Mouse (Mus musculus) forebrain, embryonic 11.5 days (tissue): ENCODE measurements around the gene Hmg20b. TPM values are rescaled to one million over a fixed set of nuclear protein-coding genes. Genes with fewer than 3 reads are reported as not detected.

ENCODE experiments used
- ATAC-seq: fragments of 200-750 bp; cut with Nextera tagmentation; replicated peaks from 2 replicates; pipeline ENCODE4 v1.8.0; 2017; ENCODE audit warnings: moderate TSS enrichment; ENCODE audit not compliant: low FRiP score
- DNase-seq: peaks from one replicate; pipeline ENCODE4 v3.0.0-alpha.2; 2017; ENCODE audit warnings: low spot score
- H3K27ac ChIP-seq: fragments of 300-500 bp; sonication (generic); 2 replicates; pipeline ENCODE4 v1.5.1; 2014; ENCODE audit warnings: low read depth, low read length
- H3K27me3 ChIP-seq: fragments of 300-500 bp; sonication (generic); 2 replicates; pipeline ENCODE4 v1.6.1; 2014; ENCODE audit warnings: mild to moderate bottlenecking, low read length, mixed read lengths; ENCODE audit not compliant: control insufficient read depth, insufficient read depth
- H3K36me3 ChIP-seq: fragments of 300-500 bp; sonication (generic); 2 replicates; pipeline ENCODE4 v1.6.1; 2014; ENCODE audit warnings: mild to moderate bottlenecking, low read length, moderate library complexity, mixed read lengths; ENCODE audit not compliant: control insufficient read depth, insufficient read depth
- H3K4me1 ChIP-seq: fragments of 300-500 bp; sonication (generic); replicated peaks from 2 replicates; pipeline ENCODE4 v1.6.1; 2014; ENCODE audit warnings: low read length, mixed read lengths; ENCODE audit not compliant: control insufficient read depth, insufficient read depth
- H3K4me2 ChIP-seq: fragments of 300-500 bp; sonication (generic); 2 replicates; pipeline ENCODE4 v1.6.1; 2014; ENCODE audit warnings: low read depth, mild to moderate bottlenecking, low read length, moderate library complexity, mixed read lengths; ENCODE audit not compliant: severe bottlenecking
- H3K4me3 ChIP-seq: fragments of 300-500 bp; sonication (generic); 2 replicates; pipeline ENCODE4 v1.5.1; 2014; ENCODE audit warnings: low read depth, low read length
- H3K9ac ChIP-seq: fragments of 300-500 bp; sonication (generic); 2 replicates; pipeline ENCODE4 v1.6.1; 2014; ENCODE audit warnings: low read length
- H3K9me3 ChIP-seq: fragments of 300-500 bp; sonication (generic); 2 replicates; pipeline ENCODE4 v1.6.1; 2016; ENCODE audit warnings: low read length, mixed read lengths; ENCODE audit not compliant: control insufficient read depth
- WGBS: fragments of 180-500 bp; shearing (Covaris S2); extraction: QIAGEN DNeasy Blood & Tissue Kit; methylation state at CpG from one replicate; pipeline ENCODE4 v1.1.7; 2014; 5-methylcytosine and 5-hydroxymethylcytosine counted together
- polyA plus RNA-seq: library from polyadenylated mRNA; unstranded; fragments of >200 nt; fragmentation: Nextera tagmentation; extraction: Ambion mirVana; gene quantifications from 2 replicates; pipeline ENCODE4 v1.2.1, GENCODE M21; 2014

Gene Hmg20b
- polyA plus RNA-seq, 1 experiment from 2014 or later: 109 TPM

DNA sequence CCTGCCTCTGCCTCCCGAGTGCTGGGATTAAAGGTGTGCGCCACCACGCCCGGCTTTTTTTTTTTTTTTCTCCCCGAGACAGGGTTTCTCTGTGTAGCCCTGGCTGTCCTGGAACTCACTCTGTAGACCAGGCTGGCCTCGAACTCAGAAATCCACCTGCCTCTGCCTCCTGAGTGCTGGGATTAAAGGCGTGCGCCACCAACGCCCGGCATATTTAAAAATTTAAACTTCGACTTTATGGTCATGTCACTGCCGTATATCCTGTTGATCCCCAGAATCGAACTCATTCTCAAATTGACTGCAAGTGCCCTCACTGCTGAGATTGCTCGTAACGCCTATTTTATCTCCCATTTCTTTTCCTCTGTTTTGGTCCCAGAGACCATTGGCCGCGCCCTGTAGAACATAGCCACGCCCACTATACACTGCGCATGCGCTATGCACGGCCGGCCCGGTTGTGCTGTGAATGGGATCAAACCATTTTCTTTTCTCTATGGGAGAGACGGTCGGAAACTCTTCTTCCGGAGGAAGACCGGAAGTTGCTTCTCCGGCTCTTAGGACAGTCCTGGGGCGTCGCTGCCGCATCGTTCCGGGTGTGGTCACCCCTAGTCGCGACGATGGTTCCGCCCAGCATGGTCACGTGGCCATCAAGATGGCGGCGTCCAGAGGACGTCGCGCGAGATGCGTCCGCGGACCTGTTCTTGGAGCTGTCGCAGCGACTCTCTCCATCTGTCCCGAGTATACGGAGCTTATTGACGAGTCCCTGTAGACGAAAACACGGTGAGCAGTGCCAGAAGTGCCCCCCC is 33.7 kb upstream of the Hmg20b start, which contains the start of the genes Dohh and Gm48551:
TSS of gene Dohh (plus strand) at position 627 of the 803 bp plus-strand sequence.
TSS of gene Gm48551 (plus strand) at position 665 of the 803 bp plus-strand sequence.
- Histone ChIP-seq H3K9ac (peak within 1 kb of the TSS; percentile 79), H3K4me3 (peak within 1 kb of the TSS; percentile 90), H3K36me3 (peaks cover 2% of the 10 kb centered on the region; the same call in 1 of the 2 replicates), H3K27me3 (no peaks in the 10 kb centered on the region), H3K27ac (peak within 1 kb of the TSS; percentile 64), H3K4me2 (peak within 1 kb of the TSS; percentile 94), H3K4me1 (peaks cover 7% of the 10 kb centered on the region), H3K9me3 (no peaks in the 10 kb centered on the region)
- ATAC-seq: peak; percentile 95
- peak; percentile 97 for DNase-seq
- WGBS: 5% methylated on average over 50 of the region's 54 CpGs

GRCm38 (mm10) chr10:81382039-81382438 is 31.8 kb upstream of the Hmg20b start:
- 88% methylated on average over 5 of the region's 5 CpGs for WGBS
- Histone ChIP-seq H3K4me3 (no peak overlapping the region), H3K4me1 (peaks cover 14% of the 10 kb centered on the region), H3K36me3 (no peaks in the 10 kb centered on the region; the same call in 1 of the 2 replicates), H3K9ac (0 out of 2 replicates have a peak overlapping the region, but pooled peaks have one; percentile 12), H3K4me2 (no peak overlapping the region), H3K27ac (no peak overlapping the region), H3K9me3 (no peaks in the 10 kb centered on the region), H3K27me3 (no peaks in the 10 kb centered on the region)
- DNase-seq (no peak), ATAC-seq (no peak)

DNA sequence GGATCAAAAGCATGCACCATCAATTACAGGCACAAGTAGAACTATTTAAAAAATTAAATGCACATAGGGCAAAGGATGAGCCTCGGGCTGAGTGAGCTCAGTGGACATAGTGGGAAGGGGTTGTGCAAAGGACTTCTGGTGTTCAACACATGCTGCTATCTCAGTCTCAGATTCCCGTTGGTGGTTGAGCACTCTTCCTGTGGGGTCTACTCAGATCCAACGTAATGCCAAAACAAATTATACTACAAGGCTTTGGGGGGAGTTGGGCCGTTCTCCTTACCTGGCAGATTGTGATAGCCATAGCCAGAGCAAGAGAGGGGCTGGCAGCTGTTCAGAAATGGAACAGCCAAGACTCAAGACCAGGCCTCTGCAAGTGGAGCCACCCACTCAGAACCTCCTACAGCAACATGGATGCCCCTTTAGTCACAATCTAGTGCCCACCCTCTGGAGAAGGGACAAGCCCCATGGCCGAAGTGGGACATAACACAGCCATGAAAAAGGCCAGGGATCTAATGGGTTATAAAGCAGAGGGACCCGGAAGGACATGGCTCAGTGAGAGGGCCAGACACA is 29.6 kb upstream of the Hmg20b start:
- WGBS: 88% methylated on average over 6 of the region's 6 CpGs
- H3K27ac ChIP-seq: no peak overlapping the region
- no peaks in the 10 kb centered on the region for H3K27me3 ChIP-seq
- ATAC-seq (no peak), DNase-seq (no peak)
- no peak overlapping the region for H3K4me3 ChIP-seq
- H3K36me3 ChIP-seq: peaks cover 3% of the 10 kb centered on the region; the same call in 1 of the 2 replicates
- H3K4me1 ChIP-seq: peaks cover 18% of the 10 kb centered on the region
- no peaks in the 10 kb centered on the region for H3K9me3 ChIP-seq
- no peak overlapping the region for H3K9ac ChIP-seq
- no peak overlapping the region for H3K4me2 ChIP-seq

DNA sequence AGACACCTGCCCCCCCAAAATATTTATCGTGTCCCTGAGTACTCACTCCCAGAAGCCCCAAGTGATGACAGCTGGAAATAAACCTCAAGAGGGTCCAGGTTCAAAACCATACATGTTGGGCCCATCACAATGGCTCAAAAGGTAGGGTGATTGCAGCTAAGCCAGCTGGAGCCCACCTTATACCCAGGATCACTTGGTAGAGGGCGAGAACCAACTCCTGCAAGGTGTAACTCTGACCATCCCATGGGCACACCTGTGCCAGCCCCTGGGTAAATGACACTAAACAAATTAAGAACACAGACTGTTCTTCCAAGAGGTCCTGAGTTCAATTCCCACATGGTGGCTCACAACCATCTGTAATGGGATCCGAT is 28.9 kb upstream of the Hmg20b start:
- no peaks in the 10 kb centered on the region for H3K27me3 ChIP-seq
- peak overlapping the region; percentile 65 for H3K4me2 ChIP-seq
- no peaks in the 10 kb centered on the region for H3K9me3 ChIP-seq
- ATAC-seq (no peak; the same call in 1 of the 2 replicates), DNase-seq (no peak)
- H3K4me1 ChIP-seq: peaks cover 17% of the 10 kb centered on the region
- 55% methylated on average over 3 of the region's 3 CpGs for WGBS
- H3K27ac ChIP-seq: peak overlapping the region; percentile 75
- peaks cover 5% of the 10 kb centered on the region; the same call in 1 of the 2 replicates for H3K36me3 ChIP-seq
- peak overlapping the region; percentile 64 for H3K9ac ChIP-seq
- peak overlapping the region; percentile 89 for H3K4me3 ChIP-seq

- Histone ChIP-seq H3K27me3 (no peaks in the 10 kb centered on the region), H3K27ac (peak overlapping the region; percentile 75), H3K36me3 (peaks cover 6% of the 10 kb centered on the region; the same call in 1 of the 2 replicates), H3K9me3 (no peaks in the 10 kb centered on the region), H3K9ac (peak overlapping the region; percentile 94), H3K4me3 (peak overlapping the region; percentile 89), H3K4me2 (peak overlapping the region; percentile 65), H3K4me1 (peaks cover 17% of the 10 kb centered on the region)
- peak; percentile 97 for ATAC-seq
- DNase-seq: peak; percentile 100
- WGBS: under 1% methylated on average over 46 of the region's 46 CpGs
These were observed 28.4 kb upstream of the Hmg20b start for GRCm38 (mm10) chr10:81378553-81379182.

GRCm38 (mm10) chr10:81377793-81378552 is 27.7 kb upstream of the Hmg20b start, which contains the start of gene Fzr1:
Gene Fzr1, minus strand, starts transcription at chr10:81378516.
- WGBS: under 1% methylated on average over 55 of the region's 59 CpGs
- peak; percentile 66 for ATAC-seq
- Histone ChIP-seq H3K4me3 (peak within 1 kb of the TSS; percentile 89), H3K36me3 (peaks cover 6% of the 10 kb centered on the region; the same call in 1 of the 2 replicates), H3K9ac (peak within 1 kb of the TSS; percentile 94), H3K9me3 (no peaks in the 10 kb centered on the region), H3K4me2 (peak within 1 kb of the TSS; percentile 88), H3K27me3 (no peaks in the 10 kb centered on the region), H3K27ac (peak within 1 kb of the TSS; percentile 75), H3K4me1 (peaks cover 17% of the 10 kb centered on the region)
- DNase-seq: no peak

DNA sequence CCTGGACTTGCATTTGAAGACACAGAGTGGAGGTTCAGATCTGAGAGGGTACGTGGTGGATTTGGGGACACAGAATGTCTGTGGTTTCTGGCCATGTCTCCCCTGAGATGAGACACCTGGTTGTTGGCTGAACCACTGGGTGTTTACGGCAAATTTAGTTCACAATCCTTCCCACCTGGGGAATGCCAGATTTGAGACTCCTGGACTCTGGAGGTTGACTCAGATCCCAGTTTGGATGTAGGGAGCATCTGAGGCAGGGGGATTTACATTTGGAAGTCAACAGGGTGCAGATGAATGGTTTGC is 27.0 kb upstream of the Hmg20b start:
- ATAC-seq (no peak), DNase-seq (no peak)
- 56% methylated on average over 2 of the region's 2 CpGs for WGBS
- H3K27ac ChIP-seq: no peak overlapping the region
- peak overlapping the region; percentile 89 for H3K4me3 ChIP-seq
- peaks cover 9% of the 10 kb centered on the region; the same call in 1 of the 2 replicates for H3K36me3 ChIP-seq
- H3K9ac ChIP-seq: peak overlapping the region; percentile 94
- peak overlapping the region; percentile 88 for H3K4me2 ChIP-seq
- peaks cover 17% of the 10 kb centered on the region for H3K4me1 ChIP-seq
- H3K27me3 ChIP-seq: no peaks in the 10 kb centered on the region
- no peaks in the 10 kb centered on the region for H3K9me3 ChIP-seq
